Mouse (Mus musculus): ENCODE measurements around the gene P4ha1.
A peak's percentile ranks its signal among the peaks of the same experiment; 100 is the strongest.
"Not testable (repeated sequence)": the region's sequence is repeated elsewhere in the genome, so short reads cannot be mapped to it uniquely, and the experiment has no call there.

Gene P4ha1

DNA sequence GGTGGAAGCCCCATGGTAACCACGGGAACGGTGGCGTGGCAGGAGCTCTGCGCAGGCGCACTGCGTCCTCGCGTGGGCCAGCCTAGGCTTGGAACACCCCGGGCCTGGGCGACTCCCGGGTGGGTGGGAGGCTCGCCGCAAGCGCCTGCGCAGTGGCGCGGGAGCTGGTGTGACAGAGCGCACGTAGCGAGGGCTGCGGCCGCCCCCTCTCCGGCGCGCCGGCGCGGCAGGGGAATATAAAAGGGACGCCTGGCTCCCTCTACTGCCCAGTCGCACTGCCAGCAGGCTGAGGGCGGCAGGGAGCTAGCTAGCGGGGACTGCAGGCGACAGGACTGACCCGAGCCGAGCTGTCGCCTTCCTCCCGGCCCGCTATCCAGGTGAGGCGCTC, at the start of gene P4ha1:
Gene P4ha1, plus strand, starts transcription at position 197 of the 388 bp plus-strand sequence.
- DNase-seq = peak; percentile 99

DNA sequence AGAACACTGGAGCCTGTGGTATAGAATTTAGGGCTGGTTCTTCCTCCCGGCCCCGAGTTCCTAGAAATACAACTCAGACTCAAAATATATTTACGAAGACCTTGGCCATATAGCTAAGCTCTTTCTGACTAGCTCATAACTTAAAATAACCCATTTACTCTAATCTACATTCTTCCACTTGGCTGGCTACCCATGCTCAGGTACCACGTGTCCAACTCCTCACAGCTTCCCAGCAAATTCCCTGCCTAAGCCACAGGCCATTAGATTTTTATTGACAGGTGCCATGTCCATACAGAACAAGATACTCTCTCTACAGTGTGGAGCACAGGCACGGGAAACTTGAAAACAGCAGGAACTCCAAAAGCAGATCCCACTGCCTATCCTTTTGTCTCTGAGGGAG, 47.4 kb upstream of the P4ha1 start:
- DNase-seq = no peak

DNA sequence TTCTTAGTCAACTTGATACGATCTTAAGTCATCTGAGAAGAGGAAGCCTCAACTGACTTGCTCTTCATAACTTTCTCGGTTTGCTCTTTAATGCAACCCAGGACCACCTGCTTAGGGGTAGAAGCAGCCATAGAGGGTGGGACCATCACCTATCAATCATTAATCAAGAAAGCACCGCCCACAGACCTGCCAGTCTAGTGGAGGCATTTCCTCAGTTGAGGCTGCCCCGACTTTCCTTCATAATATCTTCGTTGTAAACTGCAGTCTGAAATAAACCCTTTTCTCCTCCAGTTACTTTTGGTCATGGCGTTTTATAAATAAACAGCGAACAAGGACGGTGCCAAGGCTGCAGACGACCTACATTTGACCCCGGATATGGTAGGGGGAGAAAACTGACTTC, 46.0 kb upstream of the P4ha1 start:
- DNase-seq = no peak

DNA sequence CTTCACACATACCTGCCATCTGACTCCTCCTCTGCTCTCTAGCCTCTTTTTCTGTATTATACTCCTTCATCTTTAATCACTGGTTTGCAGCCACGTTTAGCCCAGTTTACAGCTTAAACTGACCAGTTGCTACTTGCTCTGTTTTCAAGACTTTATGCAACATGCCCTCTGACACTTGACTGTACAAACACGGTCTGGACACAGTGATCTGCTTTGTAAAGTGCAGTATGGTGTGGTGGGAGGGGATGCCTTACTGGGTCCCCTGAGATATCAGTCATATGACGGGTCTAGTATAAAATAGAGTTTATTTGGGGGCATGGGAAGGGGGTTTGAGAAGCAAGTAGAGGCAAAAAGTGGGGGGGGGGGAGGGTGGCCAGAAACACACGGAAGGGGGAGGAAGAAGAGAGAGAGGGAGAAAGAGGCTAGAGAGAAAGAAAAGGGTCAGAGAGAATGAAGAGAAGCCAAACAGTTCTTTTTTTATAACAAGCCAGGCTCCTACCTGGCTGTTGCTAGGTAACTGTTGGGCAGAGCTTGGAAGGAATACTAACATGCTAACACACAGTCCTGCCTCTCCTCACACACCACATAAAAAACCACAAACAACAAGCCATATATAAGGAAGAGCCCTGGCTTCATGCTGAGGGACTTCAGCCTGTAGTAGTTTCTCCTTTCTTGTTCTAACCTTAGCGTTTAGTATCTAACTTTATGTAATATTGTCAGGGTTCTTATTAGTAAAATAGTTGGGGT, 45.2 kb upstream of the P4ha1 start:
- DNase-seq = no peak

DNA sequence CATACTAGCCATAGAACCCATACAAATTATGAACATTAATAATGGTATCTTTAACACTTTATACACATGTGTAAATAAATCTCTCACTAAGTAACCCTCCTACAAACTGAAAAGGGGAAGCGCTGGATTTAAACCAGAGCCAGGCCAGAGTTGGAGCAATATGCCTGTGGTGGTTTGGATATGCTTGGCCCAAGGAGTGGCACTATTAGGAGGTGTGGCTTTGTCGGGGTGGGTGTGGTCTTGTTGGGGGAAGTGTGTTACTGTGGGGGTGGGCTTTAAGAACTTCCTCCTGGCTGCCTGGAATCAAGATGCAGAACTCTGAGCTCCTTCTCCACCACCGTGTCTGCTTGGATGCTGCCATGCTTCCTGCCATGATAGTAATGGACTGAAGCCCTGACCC, 39.9 kb upstream of the P4ha1 start:
- DNase-seq = no peak

DNA sequence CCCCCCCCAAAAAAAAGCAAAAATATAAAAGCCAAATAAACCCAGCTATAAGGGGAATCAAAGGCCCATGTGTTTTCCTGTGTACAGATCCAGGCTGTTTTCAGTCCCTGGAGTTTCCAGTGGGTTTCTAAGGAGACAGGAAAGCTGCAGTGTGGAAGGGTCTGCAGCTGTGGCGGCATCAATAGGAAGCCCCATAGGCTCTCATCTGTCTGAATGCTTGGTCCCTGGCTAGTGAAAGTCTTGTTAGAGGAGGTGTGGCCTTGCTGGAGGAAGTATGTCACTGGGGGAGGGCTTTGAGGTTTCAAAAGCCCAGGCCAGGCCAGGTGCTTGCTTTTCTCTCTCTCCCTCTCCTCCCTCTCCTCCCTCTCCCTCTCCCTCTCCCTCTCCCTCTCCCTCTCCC, 39.3 kb upstream of the P4ha1 start:
- no peak for DNase-seq

DNA sequence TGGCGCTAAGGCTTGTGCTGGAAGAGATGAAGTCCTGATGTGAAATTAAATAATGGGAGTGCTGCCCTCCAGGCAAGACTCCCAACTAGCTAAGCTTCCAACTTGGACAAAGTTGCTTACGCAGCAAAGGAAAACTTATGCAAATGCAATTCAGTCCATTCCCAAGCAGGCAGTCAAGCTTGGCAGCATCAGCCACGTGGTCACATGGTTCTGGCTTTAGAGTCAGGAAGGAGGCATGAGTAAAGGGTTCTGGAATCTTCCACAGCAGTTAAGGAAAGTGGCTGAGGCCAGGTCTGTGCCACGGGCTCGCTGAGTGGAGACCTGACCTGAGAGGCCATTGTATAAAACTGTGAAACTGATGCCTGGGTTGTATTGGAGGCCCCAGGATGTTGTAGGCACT, 37.6 kb upstream of the P4ha1 start:
- no peak for DNase-seq

DNA sequence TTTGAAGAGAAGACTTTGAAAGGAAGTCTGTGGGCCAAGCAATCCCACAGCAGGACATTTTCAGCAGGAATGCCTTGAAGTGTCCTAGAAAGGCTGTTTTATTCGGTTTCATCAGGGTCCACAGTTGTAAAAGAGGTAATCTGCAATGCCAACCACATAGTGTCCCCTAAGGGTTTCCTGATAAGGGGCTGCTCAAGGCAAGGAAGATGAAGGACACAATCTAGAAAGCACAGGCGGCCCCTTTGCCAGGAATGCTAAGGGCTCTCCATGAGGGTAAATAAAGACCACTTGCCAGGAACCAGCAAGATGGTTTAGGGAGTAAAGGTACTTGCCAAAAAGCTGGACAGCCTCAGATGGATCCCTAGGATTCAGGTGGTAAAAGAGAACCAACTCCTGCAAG, 35.8 kb upstream of the P4ha1 start:
- no peak for DNase-seq

DNA sequence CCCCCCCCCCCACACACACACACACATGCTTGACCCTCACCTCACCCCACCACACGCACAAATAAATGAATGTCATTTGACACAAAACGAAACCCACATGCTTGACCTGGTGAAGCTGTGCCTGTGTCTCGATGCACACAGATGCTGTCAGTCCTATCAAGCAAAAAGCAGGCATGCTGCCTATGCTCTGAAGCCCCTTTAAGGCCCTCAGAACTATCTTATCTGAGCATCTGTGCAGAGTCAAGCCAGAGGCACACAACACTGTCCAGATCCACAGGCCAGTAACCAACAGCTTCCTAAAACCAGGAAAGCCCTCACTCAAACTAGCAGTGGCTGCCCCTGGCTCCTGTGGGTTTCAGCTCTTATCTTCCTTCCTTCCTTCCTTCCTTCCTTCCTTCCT, 35.4 kb upstream of the P4ha1 start:
- no peak for DNase-seq

DNA sequence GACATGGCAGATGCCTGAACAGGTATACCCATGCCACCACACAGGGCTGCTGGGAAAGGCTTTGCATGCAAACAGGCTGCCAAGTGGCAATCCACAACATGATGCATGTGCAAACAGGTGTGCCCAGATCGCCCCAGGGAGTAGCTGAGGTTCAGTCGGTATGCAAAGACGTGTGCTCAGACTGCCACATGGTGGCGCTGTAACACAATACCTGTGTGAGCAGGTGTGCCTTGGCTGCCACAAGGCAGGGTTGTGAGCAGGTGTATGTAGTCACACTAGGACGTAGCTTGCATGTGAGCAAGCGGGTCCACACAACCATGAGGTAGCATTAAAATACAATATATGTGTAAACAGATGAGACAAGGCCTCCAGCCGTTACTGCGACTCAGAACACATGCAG, 34.0 kb upstream of the P4ha1 start:
- DNase-seq = no peak

DNA sequence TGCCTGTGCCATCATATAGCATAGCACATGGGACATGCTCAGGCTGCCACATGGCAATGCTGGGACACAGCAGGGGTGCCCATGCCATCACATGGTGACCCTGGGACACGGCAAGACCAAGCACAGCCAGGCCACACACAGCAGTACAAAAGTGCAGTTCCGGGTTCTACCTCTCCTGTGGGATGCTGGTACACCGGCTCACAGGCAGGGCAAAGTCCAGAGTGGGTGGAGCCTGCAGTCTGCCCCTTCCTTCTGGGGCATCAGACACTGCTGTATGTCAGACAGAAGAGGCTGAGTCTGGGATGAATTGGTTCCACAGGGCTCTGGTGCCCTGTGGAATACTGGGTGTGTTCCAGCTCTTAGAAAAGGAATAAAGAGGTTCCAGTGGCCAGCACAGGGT, 31.6 kb upstream of the P4ha1 start:
- no peak for DNase-seq

DNA sequence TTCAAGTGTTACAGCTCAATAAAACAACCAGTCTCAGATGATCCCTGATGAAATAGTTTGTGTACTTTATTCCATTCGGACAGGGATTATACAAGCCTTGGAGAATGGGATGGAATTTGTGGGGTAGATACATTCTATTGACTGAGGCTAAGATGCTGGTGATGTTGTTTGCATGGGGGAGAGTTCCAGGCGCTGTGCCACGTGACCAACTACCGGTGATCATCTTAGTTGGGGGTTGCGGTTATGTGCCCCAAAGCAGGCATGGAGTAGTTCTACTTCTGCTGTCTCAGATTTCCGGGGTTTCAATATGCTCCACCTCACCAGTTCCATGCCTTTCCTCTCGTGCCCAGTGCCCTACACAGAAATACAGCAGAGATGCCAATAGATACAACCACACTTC, 31.0 kb upstream of the P4ha1 start:
- no peak for DNase-seq

DNA sequence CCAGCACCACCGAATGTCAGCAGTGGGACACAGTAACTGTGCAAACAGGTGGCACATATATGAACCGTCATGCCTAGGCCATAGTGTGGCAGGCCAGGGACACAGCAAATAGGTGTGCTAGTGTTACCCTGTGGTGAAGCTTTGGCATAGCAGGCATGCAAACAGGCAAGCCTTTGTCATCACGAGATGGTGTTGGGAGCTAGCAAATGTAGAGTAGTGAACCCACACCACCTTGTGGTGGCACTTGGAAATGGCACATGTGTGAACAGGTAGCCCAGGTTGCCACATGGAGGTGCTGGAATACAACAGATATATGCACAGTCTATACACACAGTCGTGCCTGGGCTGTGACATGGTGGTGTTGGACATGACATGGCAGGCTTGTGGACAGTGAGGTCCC, 30.5 kb upstream of the P4ha1 start:
- peak; percentile 84 for DNase-seq

DNA sequence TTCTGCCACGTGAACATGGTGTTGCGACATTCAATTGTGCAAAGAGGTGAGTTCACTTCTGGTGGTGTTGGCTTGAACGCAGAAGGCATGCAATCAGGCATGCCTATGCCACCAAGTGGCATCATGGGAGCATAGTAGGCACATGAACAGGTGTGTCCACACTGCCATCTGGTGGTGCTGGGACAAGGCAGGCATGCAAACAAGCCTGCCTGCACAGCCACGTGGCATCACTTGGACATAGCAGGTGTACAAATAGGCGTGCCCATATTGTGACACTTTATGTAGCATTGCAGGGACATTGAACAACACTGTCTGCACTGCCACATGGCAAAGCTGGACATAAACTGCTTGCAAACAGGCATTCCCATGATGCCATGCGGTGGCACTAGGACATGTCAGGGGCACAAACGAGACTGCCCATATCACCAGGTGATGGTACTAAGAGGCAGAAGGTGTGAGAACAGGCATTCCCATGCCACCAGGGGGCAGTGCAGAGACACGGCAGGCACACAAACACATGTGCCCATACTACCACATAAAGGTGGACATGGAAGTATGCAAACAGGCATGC, 27.8 kb upstream of the P4ha1 start:
- peak; percentile 48 for DNase-seq

DNA sequence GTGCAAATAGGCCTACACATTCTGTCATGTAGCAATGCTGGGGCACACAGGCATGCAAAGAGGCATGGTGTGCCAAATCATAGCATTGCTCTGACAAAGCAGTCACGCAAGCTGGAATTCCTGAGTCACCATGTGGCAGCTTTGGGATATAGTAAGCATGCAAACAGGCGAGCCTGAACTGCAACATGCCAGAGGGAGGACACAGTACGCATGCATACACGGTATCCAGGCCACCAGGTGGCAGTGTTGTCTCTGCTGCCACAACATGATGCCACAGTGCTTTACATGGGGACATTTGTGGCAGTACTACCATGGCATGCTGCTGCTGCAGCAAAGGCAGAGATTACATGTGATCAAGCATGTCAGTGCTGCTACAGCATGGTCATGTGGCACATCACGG, 26.8 kb upstream of the P4ha1 start:
- peak; percentile 70 for DNase-seq

DNA sequence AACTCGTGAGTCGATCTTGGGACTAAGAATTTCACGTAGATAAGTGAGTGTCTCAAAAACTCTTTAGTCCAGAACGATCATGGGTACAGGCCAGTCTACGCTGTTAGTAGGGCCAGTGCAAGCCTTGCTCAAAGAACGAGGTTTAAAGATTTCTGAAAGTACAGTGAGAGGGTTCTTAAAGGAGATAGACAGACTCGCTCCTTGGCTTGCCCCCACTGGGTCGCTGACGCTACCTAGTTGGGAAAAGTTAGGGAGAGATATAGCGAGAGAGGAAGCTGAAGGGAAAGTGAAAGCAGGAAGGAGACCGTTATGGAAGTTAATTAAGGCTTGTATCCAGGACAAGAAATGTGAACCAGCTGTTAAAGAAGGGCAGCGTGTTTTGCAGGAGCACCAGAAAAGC, 20.4 kb upstream of the P4ha1 start:
- DNase-seq = not testable (repeated sequence)

DNA sequence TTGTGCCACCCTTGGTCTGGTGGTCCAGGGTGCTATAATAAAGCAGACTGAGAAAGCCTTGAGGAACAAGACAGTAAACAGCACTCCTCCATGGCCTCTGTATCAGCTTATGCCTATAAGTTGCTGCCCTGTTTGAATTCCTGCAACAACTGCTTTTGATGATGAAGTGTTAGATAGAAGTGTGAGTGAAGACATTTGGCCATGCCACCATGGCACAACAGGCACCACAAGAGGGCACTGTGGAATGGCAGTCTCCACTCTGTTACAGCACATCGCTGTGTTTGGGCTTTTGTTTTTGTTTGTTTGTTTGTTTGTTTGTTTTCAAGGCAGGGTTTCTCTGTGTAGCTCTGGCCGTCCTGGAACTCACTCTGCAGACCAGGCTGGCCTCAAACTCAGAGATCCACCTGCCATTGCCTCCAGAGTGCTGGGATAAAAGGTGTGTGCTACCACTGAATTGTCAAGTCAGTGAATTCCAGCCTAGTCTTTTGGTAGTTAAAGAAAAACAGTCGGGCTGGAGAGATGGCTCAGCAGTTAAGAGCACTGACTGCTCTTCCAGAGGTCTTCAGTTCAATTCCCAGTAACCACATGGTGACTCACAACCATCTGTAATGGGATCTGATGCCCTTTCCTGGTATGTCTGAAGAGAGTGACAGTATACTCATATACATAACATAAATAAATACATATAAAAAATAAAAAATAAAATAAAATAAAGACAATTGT, 13.9 kb upstream of the P4ha1 start:
- DNase-seq = no peak

DNA sequence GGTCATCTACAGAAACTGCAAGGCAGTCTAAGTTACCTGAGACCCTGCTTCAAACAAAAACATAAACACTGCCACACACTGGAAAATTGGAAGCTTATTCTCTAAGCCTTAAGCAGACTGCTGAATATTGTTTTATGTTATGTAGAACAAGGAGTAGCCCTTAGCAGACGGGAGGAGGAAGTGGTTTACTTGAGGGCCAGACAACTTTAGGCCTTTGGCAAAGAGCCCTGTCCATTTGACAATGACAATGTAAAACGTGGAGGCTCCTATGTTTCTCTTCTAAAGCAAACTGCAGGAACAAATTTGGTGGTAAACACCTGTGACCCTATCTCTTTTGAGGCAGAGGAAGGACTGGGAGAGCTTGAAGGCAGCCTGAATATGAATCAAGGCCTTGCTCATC, 13.0 kb upstream of the P4ha1 start:
- no peak for DNase-seq

DNA sequence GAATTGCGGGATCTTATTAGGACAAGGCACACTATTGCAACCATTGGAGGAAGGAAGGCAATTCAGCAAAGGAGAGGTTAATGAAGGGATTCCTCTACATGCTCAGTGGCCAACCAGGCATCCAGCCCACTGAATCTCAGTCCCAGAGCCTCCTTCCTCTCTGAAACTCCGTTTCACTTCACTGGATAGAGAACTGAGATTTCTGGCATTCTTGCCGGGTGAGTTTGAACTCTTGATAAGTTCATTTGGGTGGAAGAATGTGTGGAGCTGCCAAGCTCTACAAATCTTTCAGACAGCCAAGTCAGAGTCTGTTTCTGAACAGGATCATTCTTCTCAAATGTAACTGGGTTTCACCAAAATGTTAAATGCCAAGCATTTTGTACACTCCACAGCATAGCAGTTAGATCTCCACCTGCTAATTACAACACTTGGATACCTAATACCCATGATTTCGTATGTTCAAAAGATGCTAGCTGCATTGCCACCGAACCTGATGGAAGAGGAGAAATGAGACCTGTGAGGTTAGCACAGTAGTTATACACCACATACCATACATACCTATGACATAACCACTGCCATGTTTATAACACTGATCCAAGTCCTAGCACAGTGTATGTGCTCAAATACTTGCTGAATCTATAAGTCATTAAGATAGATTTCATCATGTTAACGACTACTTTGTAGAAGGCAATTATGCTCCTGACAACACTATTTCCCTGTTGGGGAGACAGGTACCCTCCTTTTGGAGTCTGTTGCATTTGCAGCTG, 12.2 kb upstream of the P4ha1 start:
- no peak for DNase-seq

DNA sequence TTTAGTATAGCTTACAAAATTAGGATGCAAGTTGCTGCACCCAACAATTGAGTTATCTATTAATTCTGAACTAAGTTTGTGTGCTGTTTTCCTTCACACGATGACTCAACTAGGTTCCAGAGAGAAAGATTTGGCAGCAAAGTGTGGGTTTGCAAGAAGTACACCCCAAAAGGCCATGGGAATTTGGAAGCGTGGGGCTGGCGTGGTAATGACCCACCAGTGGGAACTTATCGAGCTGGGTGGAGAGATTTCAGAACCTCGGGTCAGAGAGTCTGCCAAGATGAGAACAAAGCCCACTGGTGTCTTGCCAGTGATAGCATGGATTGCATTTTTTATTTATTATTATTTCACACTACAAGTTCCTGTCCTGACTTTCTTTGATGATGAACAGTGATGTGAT, 11.2 kb upstream of the P4ha1 start:
- no peak for DNase-seq

DNA sequence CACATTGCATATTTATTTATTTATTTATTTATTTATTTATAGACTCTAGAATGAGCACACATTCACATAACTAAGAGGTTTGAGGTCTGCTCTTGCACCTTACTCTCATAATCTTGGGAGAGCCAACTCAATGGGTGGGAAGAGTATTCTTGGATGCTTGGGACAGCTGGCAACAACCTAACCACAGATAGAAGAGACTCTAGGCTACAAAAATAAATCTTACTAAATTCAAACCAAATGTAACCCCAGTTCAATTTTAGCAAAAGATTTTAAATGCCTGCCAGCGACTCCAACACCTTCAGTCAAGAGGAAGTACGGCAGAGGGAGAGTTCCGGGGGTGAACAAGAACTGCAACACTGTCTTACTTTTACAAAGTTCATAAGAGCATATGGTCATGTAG, 2.0 kb upstream of the P4ha1 start:
- no peak for DNase-seq

DNA sequence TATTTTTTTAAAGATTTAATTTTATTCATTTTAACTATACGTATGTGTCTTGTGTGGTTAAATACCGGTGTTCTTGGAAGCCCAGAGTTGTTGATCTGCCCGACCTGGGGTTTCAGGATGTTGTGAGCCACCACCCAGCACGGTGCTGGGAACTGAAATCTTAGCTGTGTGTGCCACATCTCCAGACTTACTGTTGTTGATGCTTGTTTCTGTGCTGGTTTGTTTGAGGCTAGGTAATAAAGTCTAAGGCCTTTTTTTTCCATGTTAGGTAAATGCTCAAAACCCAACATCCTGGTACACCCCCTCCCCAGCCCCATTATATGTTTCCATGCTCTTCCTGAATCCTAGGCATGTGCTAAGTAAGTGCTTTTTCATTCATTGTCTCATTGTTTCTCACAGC, 825 bp upstream of the P4ha1 start:
- DNase-seq = no peak

DNA sequence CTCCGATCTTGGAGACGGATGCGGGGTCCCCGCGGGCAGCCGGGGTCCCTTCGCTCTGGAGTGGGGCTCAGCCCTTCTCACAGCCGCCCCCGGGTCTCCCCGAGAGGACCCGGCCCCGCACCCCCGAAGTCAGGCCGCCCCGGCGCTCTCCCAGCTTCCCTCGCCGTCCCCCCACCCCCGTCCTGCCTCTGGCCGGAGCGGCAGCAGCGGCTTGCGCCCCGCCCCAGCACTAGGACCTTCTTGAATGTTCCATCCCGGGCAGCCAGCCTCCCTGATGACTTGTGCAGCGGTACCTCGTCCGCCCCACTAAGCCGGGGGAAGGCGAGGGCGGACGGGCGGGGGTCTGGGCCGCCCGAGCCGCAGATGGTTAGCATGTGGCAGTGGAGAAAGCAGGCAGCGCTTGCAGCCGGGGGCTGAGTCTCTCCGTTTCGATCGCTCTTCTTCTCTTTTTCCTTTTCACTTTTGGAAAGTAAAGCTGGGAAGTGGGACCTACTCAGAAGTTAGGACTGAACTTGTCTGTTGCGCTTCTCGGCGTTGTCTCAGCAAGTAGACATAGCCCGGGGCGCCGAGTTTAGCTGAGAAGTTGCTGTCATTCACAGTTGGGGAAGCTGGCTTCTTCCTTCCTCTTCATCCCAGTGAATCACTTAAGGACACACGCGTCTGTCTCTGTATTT, 529 bp downstream of the P4ha1 start:
- DNase-seq = no peak

Measured in right cerebral cortex, postnatal 25 days (tissue).